Mouse (Mus musculus) lung, embryonic 15.5 days (tissue): ENCODE data around the gene Atp8a2. TPM values are rescaled to one million over a fixed set of nuclear protein-coding genes. Genes with fewer than 3 reads are reported as not detected.

ENCODE experiments used
- ATAC-seq: fragments of 200-750 bp; cut with Nextera tagmentation; 2 replicates; pipeline ENCODE4 v1.8.0; 2017; ENCODE audit warnings: moderate number of reproducible peaks, borderline replicate concordance; ENCODE audit not compliant: low FRiP score, low TSS enrichment; ENCODE audit errors: extremely low read depth
- H3K27ac ChIP-seq: fragments of 300-500 bp; sonication (generic); 2 replicates; pipeline ENCODE4 v1.5.1; 2015; ENCODE audit warnings: moderate library complexity, mild to moderate bottlenecking, inconsistent platforms
- H3K27me3 ChIP-seq: fragments of 300-500 bp; sonication (generic); 2 replicates; pipeline ENCODE4 v1.6.1; 2015; ENCODE audit warnings: inconsistent platforms
- H3K36me3 ChIP-seq: fragments of 300-500 bp; sonication (generic); 2 replicates; pipeline ENCODE4 v1.6.1; 2015; ENCODE audit warnings: inconsistent platforms
- H3K4me1 ChIP-seq: fragments of 300-500 bp; sonication (generic); 2 replicates; pipeline ENCODE4 v1.6.1; 2015; ENCODE audit warnings: inconsistent platforms
- H3K4me2 ChIP-seq: fragments of 300-500 bp; sonication (generic); 2 replicates; pipeline ENCODE4 v1.6.1; 2015; ENCODE audit warnings: inconsistent platforms, mild to moderate bottlenecking, moderate library complexity
- H3K4me3 ChIP-seq: fragments of 300-500 bp; sonication (generic); 2 replicates; pipeline ENCODE4 v1.5.1; 2015; ENCODE audit warnings: mild to moderate bottlenecking, inconsistent platforms
- H3K9ac ChIP-seq: fragments of 300-500 bp; sonication (generic); 2 replicates; pipeline ENCODE4 v1.6.1; 2015; ENCODE audit warnings: inconsistent platforms
- H3K9me3 ChIP-seq: fragments of 300-500 bp; sonication (generic); 2 replicates; pipeline ENCODE4 v1.6.1; 2016; ENCODE audit warnings: inconsistent platforms
- WGBS: fragments of 180-500 bp; shearing (Covaris S2); methylation state at CpG from one replicate; pipeline ENCODE4 v1.1.7; 2015; 5-methylcytosine and 5-hydroxymethylcytosine counted together
- polyA plus RNA-seq: library from polyadenylated mRNA; unstranded; fragments of >200 nt; fragmentation: Nextera tagmentation; extraction: Ambion mirVana; gene quantifications from 2 replicates; pipeline ENCODE4 v1.2.1, GENCODE M21; 2015

Atp8a2 gene
- polyA plus RNA-seq, 1 experiment from 2014 or later = 1.8 TPM

DNA sequence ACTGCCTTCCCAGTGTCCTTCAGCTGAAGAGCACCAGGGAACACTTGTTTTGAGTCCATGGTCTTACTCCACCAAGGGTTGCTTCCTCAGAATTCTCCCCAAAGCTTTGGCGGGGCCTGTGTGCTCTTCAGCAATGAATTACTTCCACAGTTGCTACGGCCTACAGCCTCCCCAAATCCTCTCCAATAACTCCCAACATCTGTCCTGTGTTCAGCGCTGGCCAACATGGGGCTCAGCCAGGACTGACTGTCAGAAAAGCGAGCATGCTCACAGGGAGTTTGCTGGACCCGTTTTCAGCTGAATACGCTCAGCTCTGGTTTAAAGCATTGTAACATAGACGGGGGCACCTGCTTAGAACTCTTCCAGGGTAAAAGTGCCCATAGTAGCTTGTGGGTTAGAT, 489.0 kb downstream of the Atp8a2 start:
- Histone ChIP-seq H3K9ac (no peak overlapping the region), H3K9me3 (no peaks in the 10 kb centered on the region), H3K27ac (no peak overlapping the region), H3K36me3 (no peaks in the 10 kb centered on the region), H3K4me3 (no peak overlapping the region), H3K27me3 (no peaks in the 10 kb centered on the region), H3K4me2 (no peak overlapping the region), H3K4me1 (no peaks in the 10 kb centered on the region)
- WGBS = 84% methylated on average over 7 of the region's 7 CpGs
- ATAC-seq = no peak

DNA sequence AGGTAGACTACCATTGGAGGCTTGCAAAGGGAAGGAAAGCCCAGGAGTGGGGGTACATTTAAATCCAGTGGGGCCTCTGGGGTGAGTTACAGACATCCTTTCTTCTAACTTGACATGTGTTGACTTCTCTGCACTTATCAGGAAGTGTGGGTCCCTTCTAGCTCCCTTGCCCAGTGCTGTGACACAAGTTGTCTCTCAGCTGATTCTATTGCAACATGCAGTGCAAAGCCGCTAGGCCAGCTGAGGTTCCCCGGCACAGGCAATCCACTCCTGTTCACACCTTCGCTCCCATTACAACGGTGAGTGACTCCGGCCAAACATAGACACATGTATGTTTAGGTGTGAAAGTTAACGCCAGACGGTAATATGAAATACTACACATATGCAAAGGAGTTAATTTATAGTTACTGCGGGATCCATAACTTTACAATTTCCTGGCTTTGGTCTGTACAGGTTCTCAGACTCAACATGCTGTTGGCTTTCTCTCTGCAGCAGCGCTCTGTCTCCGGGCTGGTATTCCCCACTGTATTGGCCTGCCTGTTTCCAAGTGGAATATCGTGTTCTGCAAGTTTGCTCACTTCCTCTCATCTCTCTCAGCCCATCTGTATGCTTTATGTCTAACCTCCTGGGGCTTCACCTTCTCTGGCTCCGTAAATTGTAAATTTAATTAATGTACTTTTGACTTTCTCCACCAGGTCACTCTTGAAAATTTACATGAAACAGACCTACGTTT, 491.5 kb downstream of the Atp8a2 start:
- ATAC-seq = no peak
- H3K27me3 ChIP-seq = peaks cover 6% of the 10 kb centered on the region; the same call in 1 of the 2 replicates

GRCm38 (mm10) chr14:59701492-59701891, 495.5 kb downstream of the Atp8a2 start:
- Histone ChIP-seq H3K4me2 (no peak overlapping the region), H3K27me3 (peaks cover 6% of the 10 kb centered on the region; the same call in 1 of the 2 replicates), H3K9ac (no peak overlapping the region), H3K4me3 (no peak overlapping the region), H3K36me3 (no peaks in the 10 kb centered on the region), H3K4me1 (0 out of 2 replicates have a peak, but pooled peaks cover 4% of the 10 kb centered on the region), H3K9me3 (no peaks in the 10 kb centered on the region), H3K27ac (no peak overlapping the region)
- ATAC-seq = no peak
- 27% methylated on average over 5 of the region's 5 CpGs for WGBS

More for the DNA sequence above, 491.5 kb downstream of the Atp8a2 start:
- Histone ChIP-seq H3K36me3 (no peaks in the 10 kb centered on the region), H3K4me2 (no peak overlapping the region), H3K9ac (no peak overlapping the region), H3K4me1 (0 out of 2 replicates have a peak, but pooled peaks cover 4% of the 10 kb centered on the region), H3K9me3 (no peaks in the 10 kb centered on the region), H3K4me3 (no peak overlapping the region), H3K27ac (no peak overlapping the region)
- 68% methylated on average over 13 of the region's 13 CpGs for WGBS

DNA sequence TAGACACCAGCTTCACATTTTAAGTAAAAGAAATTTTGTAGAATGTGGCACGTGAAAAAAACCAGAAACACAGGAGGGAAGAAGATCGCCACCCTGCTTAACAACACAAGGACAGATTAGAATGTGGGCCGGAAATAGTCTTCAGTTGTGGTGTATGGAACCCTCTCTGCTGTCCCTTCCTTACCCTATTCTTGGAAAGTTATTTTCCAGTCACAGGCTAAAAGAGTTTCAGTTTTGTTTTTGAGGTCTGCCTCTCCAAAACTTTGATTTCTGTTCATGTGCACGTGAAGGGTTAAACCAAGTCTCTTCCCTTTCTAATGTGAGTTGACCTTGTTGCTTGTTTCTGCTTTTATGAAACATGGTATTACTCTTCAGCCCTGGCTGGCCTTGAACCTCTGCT, 501.8 kb downstream of the Atp8a2 start:
- Histone ChIP-seq H3K4me3 (no peak overlapping the region), H3K9ac (no peak overlapping the region), H3K4me1 (no peaks in the 10 kb centered on the region), H3K36me3 (no peaks in the 10 kb centered on the region), H3K9me3 (no peaks in the 10 kb centered on the region), H3K4me2 (no peak overlapping the region), H3K27me3 (no peaks in the 10 kb centered on the region), H3K27ac (no peak overlapping the region)
- WGBS = 87% methylated on average over 4 of the region's 4 CpGs
- no peak for ATAC-seq

GRCm38 (mm10) chr14:59692164-59692563, 504.8 kb downstream of the Atp8a2 start:
- no peak for ATAC-seq
- H3K4me1 ChIP-seq = peaks cover 9% of the 10 kb centered on the region
- H3K9me3 ChIP-seq = no peaks in the 10 kb centered on the region
- H3K4me2 ChIP-seq = no peak overlapping the region
- no peaks in the 10 kb centered on the region for H3K27me3 ChIP-seq
- WGBS = 60% methylated on average over 6 of the region's 6 CpGs
- H3K36me3 ChIP-seq = no peaks in the 10 kb centered on the region
- H3K4me3 ChIP-seq = no peak overlapping the region
- no peak overlapping the region for H3K9ac ChIP-seq
- no peak overlapping the region for H3K27ac ChIP-seq

GRCm38 (mm10) chr14:59691402-59691801, 505.6 kb downstream of the Atp8a2 start:
- Histone ChIP-seq H3K4me2 (no peak overlapping the region), H3K4me1 (peaks cover 9% of the 10 kb centered on the region), H3K9me3 (no peaks in the 10 kb centered on the region), H3K9ac (no peak overlapping the region), H3K36me3 (no peaks in the 10 kb centered on the region), H3K4me3 (no peak overlapping the region), H3K27ac (no peak overlapping the region), H3K27me3 (no peaks in the 10 kb centered on the region)
- WGBS = 63% methylated on average over 13 of the region's 13 CpGs
- no peak for ATAC-seq

DNA sequence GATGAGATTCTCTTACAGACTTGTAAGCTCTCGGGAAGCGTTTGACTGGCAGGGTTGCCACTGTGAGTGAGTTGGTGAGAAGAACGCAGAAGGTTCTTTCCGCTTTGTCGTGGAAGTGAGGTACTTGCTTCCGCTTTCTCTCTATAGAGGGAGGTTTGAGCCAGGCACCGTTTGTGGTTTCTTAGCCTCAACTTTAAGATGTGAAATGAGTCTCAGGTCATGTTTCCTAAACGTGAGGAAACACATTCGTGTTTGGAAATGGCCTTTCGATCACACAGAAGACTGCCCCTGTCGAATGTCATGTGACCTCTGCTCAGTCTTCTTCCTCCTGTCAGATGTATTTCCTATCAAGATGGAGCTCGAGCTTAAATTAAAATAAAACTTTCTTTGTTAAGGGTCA, 506.0 kb downstream of the Atp8a2 start:
- Histone ChIP-seq H3K27me3 (no peaks in the 10 kb centered on the region), H3K27ac (no peak overlapping the region), H3K4me2 (no peak overlapping the region), H3K9me3 (no peaks in the 10 kb centered on the region), H3K36me3 (no peaks in the 10 kb centered on the region), H3K4me1 (peaks cover 14% of the 10 kb centered on the region), H3K9ac (no peak overlapping the region), H3K4me3 (no peak overlapping the region)
- WGBS = 64% methylated on average over 12 of the region's 12 CpGs
- no peak for ATAC-seq

DNA sequence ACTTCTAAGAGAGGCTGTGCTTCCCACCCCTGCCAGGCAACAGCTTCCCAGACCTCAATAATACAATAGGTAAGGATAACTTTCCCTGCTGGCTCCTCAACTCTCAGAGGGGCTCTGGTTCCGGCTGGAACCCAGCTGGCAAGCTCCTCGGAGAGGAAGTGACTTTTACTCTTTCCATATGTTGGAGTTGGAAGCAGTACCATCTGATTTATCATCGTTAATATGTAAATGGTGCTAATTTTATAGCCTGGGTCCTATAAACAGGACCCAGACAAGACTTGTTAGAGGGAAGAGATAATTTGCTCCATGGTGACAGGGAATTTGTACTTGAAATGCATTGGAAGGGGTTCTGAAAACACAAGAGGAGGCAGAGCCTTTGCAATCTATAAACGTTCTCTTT, 507.4 kb downstream of the Atp8a2 start:
- Histone ChIP-seq H3K27ac (no peak overlapping the region), H3K4me2 (no peak overlapping the region), H3K4me1 (peaks cover 14% of the 10 kb centered on the region), H3K9me3 (no peaks in the 10 kb centered on the region), H3K4me3 (no peak overlapping the region), H3K27me3 (no peaks in the 10 kb centered on the region), H3K9ac (no peak overlapping the region), H3K36me3 (no peaks in the 10 kb centered on the region)
- peak; percentile 58; the same call in 1 of the 2 replicates for ATAC-seq
- WGBS = 35% methylated on average over 4 of the region's 4 CpGs

- no peaks in the 10 kb centered on the region for H3K9me3 ChIP-seq
- H3K4me3 ChIP-seq = no peak overlapping the region
- WGBS = 35% methylated on average over 5 of the region's 5 CpGs
- no peaks in the 10 kb centered on the region for H3K27me3 ChIP-seq
- H3K27ac ChIP-seq = no peak overlapping the region
- no peak for ATAC-seq
- no peaks in the 10 kb centered on the region for H3K36me3 ChIP-seq
- no peak overlapping the region for H3K4me2 ChIP-seq
- peaks cover 20% of the 10 kb centered on the region for H3K4me1 ChIP-seq
- no peak overlapping the region for H3K9ac ChIP-seq
These were observed 510.8 kb downstream of the Atp8a2 start for GRCm38 (mm10) chr14:59686229-59686628.

DNA sequence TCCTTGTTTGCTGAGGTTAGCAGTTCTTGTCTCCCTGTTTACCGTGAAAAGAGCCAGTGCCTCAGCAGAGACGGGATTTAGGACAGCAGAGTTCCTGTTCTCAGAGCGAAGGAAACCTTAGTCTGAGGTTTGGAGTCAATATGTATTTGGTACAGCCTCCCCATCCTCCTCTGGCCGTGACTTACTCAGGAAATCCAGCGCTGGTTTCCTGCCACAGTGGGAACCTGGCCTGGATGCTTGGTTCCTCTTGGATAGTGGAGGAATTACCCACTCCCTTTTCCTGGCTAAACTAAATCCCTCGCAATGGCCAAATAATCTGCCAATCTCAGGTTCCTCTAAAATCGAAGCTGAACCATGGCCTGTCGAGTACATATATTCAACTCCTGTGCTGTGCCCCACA, 511.6 kb downstream of the Atp8a2 start:
- no peak for ATAC-seq
- H3K9me3 ChIP-seq = no peaks in the 10 kb centered on the region
- no peak overlapping the region for H3K4me2 ChIP-seq
- no peak overlapping the region for H3K27ac ChIP-seq
- no peak overlapping the region for H3K9ac ChIP-seq
- H3K27me3 ChIP-seq = no peaks in the 10 kb centered on the region
- no peak overlapping the region for H3K4me3 ChIP-seq
- peaks cover 20% of the 10 kb centered on the region for H3K4me1 ChIP-seq
- 54% methylated on average over 8 of the region's 8 CpGs for WGBS
- no peaks in the 10 kb centered on the region for H3K36me3 ChIP-seq

DNA sequence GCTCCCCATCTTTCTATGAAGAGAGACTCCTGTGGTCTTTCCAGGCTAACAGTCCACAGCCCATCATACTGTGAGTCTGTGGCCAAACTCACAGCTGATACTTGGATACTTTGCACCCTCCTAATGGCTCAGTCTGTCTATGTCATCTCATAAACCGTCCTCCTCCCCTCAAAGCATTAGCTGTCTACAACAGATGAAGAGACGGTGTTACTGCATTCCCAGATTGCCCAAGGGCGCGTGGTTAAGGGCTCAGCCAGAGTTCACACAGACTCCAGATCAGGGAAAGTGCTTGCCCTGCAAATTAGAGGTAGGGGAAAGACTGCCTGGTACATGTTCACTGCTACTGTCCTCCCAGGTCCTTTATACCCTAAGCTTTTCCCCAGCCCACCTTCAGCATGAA, 515.1 kb downstream of the Atp8a2 start:
- H3K4me3 ChIP-seq = no peak overlapping the region
- H3K27me3 ChIP-seq = no peaks in the 10 kb centered on the region
- no peak overlapping the region for H3K27ac ChIP-seq
- ATAC-seq = peak; percentile 49; the same call in 1 of the 2 replicates
- 0 out of 2 replicates have a peak, but pooled peaks cover 10% of the 10 kb centered on the region for H3K4me1 ChIP-seq
- H3K9me3 ChIP-seq = no peaks in the 10 kb centered on the region
- no peaks in the 10 kb centered on the region for H3K36me3 ChIP-seq
- 43% methylated on average over 4 of the region's 4 CpGs for WGBS
- no peak overlapping the region for H3K4me2 ChIP-seq
- H3K9ac ChIP-seq = no peak overlapping the region

GRCm38 (mm10) chr14:59677598-59678003, 519.4 kb downstream of the Atp8a2 start:
- Histone ChIP-seq H3K9me3 (no peaks in the 10 kb centered on the region), H3K9ac (no peak overlapping the region), H3K36me3 (no peaks in the 10 kb centered on the region), H3K4me2 (no peak overlapping the region), H3K4me1 (peaks cover 22% of the 10 kb centered on the region), H3K4me3 (no peak overlapping the region), H3K27ac (no peak overlapping the region), H3K27me3 (no peaks in the 10 kb centered on the region)
- ATAC-seq = no peak
- 68% methylated on average over 7 of the region's 7 CpGs for WGBS
